Mouse (Mus musculus): ENCODE data around the gene Plod3.

- TF ChIP-seq POLR2A (IDR thresholded peaks at IDR 0.05; ENCODE audit: low read depth, low read length), result no peak
- no peak for TF ChIP-seq CTCF (IDR thresholded peaks at IDR 0.05; ENCODE audit: extremely low read depth, insufficient read length, insufficient replicate concordance, low read depth, low read length)
Observed at GRCm38 (mm10) chr5:136973670-136974069, 13.1 kb upstream of the Plod3 start.
